In the genomic region with DNA sequence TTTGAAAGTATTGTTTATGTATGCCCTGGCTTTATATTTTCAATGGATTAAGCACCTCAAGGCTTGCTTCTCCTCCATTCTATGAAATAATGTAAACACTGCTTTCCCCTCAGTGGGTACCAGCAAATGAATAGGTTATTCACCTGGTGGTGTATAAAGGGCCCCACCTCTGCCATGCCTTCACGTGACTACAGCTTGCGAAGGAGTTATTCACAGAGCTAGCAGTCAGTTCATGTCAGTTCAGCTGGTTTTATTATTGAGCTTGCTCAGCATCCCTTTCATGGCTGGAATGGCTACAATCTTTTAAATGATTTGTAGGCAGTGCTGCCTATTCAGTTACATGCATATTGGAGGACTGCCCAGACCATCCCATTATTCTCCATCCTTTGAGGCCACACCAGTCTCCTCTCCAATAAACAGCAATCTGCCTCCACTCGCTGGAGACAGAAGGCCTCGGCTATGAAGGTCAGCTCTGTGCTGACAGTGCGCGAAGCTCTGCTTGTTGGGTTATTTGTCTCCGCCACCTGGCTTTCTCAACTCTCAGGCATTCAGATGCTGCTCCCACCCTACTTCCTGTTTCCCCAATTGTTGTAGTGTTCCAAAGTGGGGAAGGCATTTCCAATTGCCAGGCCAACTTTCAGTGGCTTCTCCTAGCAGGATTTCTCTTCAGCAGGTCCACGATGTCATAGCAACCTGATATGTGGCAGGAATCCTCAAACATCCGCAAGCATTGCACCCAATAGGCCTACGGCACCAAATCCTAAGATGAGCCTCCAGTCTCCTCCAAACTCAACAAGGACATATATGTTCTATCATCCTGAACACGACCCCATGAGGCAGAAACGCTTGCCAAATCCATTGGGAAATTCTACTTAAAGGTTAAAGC, we compare ENCODE assay signal across 9 mouse cellular contexts. TPM values are rescaled to one million over a fixed set of nuclear protein-coding genes. Genes with fewer than 3 reads are reported as not detected.
DNase-seq lines count a peak whose midpoint lies in the region; ATAC-seq and TF ChIP-seq lines count a peak whose summit lies in the region.
"Had no signal": no experiment of that assay in that cellular context is flagged by ENCODE, and none has a peak within 500 bp of the region (broad histone marks: within the 10 kb centered on the region; RNA-seq: fewer than 3 reads in every experiment).

No protein-coding gene starts in this region.

- no peak overlapping the region for H3K9ac ChIP-seq in kidney, embryonic 14.5 days (ENCODE audit: low read depth, low read length)

- no peak for TF ChIP-seq POLR2A in brain, embryonic 14.5 days (IDR thresholded peaks at IDR 0.05; ENCODE audit: borderline replicate concordance, extremely low read depth, insufficient read depth, insufficient read length, poor library complexity, severe bottlenecking)

- peak overlapping the region; percentile 27; the same call in 1 of the 2 replicates for H3K27ac ChIP-seq in kidney, embryonic 14.5 days (ENCODE audit: low read depth, low read length)

- H3K27me3 ChIP-seq in kidney, embryonic 14.5 days (ENCODE audit: control insufficient read depth, insufficient read depth, low read length), result no peaks in the 10 kb centered on the region

- WGBS in kidney, embryonic 14.5 days, result 63% methylated on average over 12 of the region's 12 CpGs

- H3K36me3 ChIP-seq in kidney, embryonic 14.5 days (ENCODE audit: control insufficient read depth, insufficient read depth, low read length), result no peaks in the 10 kb centered on the region

- no peak overlapping the region for H3K4me2 ChIP-seq in kidney, embryonic 14.5 days (replicated peaks; ENCODE audit: low read depth, low read length)

- TF ChIP-seq CTCF in brain, embryonic 14.5 days (IDR thresholded peaks at IDR 0.05; ENCODE audit: borderline replicate concordance, extremely low read depth, insufficient read depth, insufficient read length), result no peak

- DNase-seq in adrenal gland, adult 2 months, result peak; percentile 14
- no peak for DNase-seq in adrenal gland, postnatal 4 days (ENCODE audit: low spot score in 2 of 2)
- DNase-seq in kidney, adult 9 months, result no peak
- peak; percentile 90 for DNase-seq in brain, embryonic 14.5 days (ENCODE audit: low read depth)
- DNase-seq in layer of hippocampus, adult 8-10 months (ENCODE audit: low spot score in 2 of 2), result peak; percentile 21 to 32
- DNase-seq in T-cell, adult 2 months (ENCODE audit: low spot score), result no peak
- DNase-seq in liver, result no peak
- DNase-seq: right cerebral cortex, postnatal 14 days had no signal

- H3K4me3 ChIP-seq in kidney, embryonic 14.5 days (ENCODE audit: low read length), result no peak overlapping the region

- no peaks in the 10 kb centered on the region for H3K9me3 ChIP-seq in kidney, embryonic 14.5 days (ENCODE audit: control insufficient read depth, low read length)

- peaks cover 4% of the 10 kb centered on the region; the same call in 1 of the 2 replicates for H3K4me1 ChIP-seq in kidney, embryonic 14.5 days (ENCODE audit: control insufficient read depth, insufficient read depth, low read length)

- peak; percentile 81 for ATAC-seq in kidney, embryonic 14.5 days (ENCODE audit: low FRiP score, low TSS enrichment)

RNA-seq across cellular contexts. Expression of a gene that starts 34.6 kb away (rescaled TPM):
- total RNA-seq in adrenal gland, adult 2 months (2021), result 1 to 10 TPM; 5.9 to 8.8 TPM
- polyA plus RNA-seq in adrenal gland, adult 2 months (2012; rRNA removed), result 13.9 and 17.4 TPM in 2 replicates
- 10 to 100 TPM; 32.3 to 45.3 TPM for total RNA-seq in adrenal gland, postnatal 4 days (2021)
- 65.5 and 94.9 TPM in 2 replicates for polyA plus RNA-seq in kidney, embryonic 14.5 days (2014; fragmentation: Nextera tagmentation; extraction: Ambion mirVana)
- 8.0 and 15.5 TPM in 2 replicates for polyA plus RNA-seq in brain, embryonic 14.5 days (2012; rRNA removed)
- total RNA-seq in layer of hippocampus, adult 8-10 months (2022), result 10 to 100 TPM; 30.7 to 33.7 (median 32.3) TPM

Comparison
In these comparisons a context has a peak if more than half of its experiments do, and no peak if none do; other contexts are left out.
1. DNase-seq: peak in adrenal gland, adult 2 months (single experiment), brain, embryonic 14.5 days (single experiment) and layer of hippocampus, adult 8-10 months (2 of 2); none in adrenal gland, postnatal 4 days (0 of 2), kidney, adult 9 months (single experiment), T-cell, adult 2 months (single experiment) and liver (single experiment).